Mouse (Mus musculus) lung, postnatal 0 days (tissue): ENCODE results near the gene Lyrm4. TPM values are rescaled to one million over a fixed set of nuclear protein-coding genes. Genes with fewer than 3 reads are reported as not detected.

ENCODE experiments used
- ATAC-seq: fragments of 200-750 bp; cut with Nextera tagmentation; 2 replicates; pipeline ENCODE4 v1.8.0; 2017; ENCODE audit warnings: moderate library complexity
- DNase-seq: peaks from one replicate; pipeline ENCODE4 v3.0.0-alpha.2; 2016; ENCODE audit warnings: low spot score
- H3K27ac ChIP-seq: fragments of 300-500 bp; sonication (generic); 2 replicates; pipeline ENCODE4 v1.5.1; 2014; ENCODE audit warnings: antibody characterized with exemption, mild to moderate bottlenecking, low read length, mixed read lengths
- H3K27me3 ChIP-seq: fragments of 300-500 bp; sonication (generic); replicated peaks from 2 replicates; pipeline ENCODE4 v1.6.1; 2014; ENCODE audit warnings: low read length, mixed read lengths; ENCODE audit not compliant: insufficient read depth
- H3K36me3 ChIP-seq: fragments of 300-500 bp; sonication (generic); 2 replicates; pipeline ENCODE4 v1.6.1; 2014; ENCODE audit warnings: low read length, mixed read lengths; ENCODE audit not compliant: insufficient read depth
- H3K4me1 ChIP-seq: fragments of 300-500 bp; sonication (generic); 2 replicates; pipeline ENCODE4 v1.6.1; 2014; ENCODE audit warnings: antibody characterized with exemption, low read depth, low read length, mixed read lengths; ENCODE audit not compliant: insufficient read depth
- H3K4me2 ChIP-seq: fragments of 300-500 bp; sonication (generic); replicated peaks from 2 replicates; pipeline ENCODE4 v1.6.1; 2014; ENCODE audit warnings: low read depth, mild to moderate bottlenecking, low read length, moderate library complexity, mixed read lengths
- H3K4me3 ChIP-seq: fragments of 300-500 bp; sonication (generic); 2 replicates; pipeline ENCODE4 v1.5.1; 2014; ENCODE audit warnings: low read depth, low read length
- H3K9ac ChIP-seq: fragments of 300-500 bp; sonication (generic); replicated peaks from 2 replicates; pipeline ENCODE4 v1.6.1; 2014; ENCODE audit warnings: low read depth, mild to moderate bottlenecking
- H3K9me3 ChIP-seq: fragments of 300-500 bp; sonication (generic); 2 replicates; pipeline ENCODE4 v1.6.1; 2016; ENCODE audit warnings: low read length, mixed read lengths
- CTCF ChIP-seq: IDR thresholded peaks from 2 replicates; pipeline ENCODE4 v1.5.1; 2016; ENCODE audit warnings: antibody characterized with exemption, mild to moderate bottlenecking
- EP300 ChIP-seq: IDR thresholded peaks from 2 replicates; pipeline ENCODE4 v1.6.1; 2016; ENCODE audit warnings: antibody characterized with exemption, mild to moderate bottlenecking, control low read depth
- WGBS: fragments of 180-500 bp; shearing (Covaris S2); extraction: QIAGEN DNeasy Blood & Tissue Kit; methylation state at CpG from one replicate; pipeline ENCODE4 v1.1.7; 2014; 5-methylcytosine and 5-hydroxymethylcytosine counted together
- polyA plus RNA-seq: library from polyadenylated mRNA; unstranded; fragments of >200 nt; fragmentation: Nextera tagmentation; extraction: Ambion mirVana; gene quantifications from 2 replicates; pipeline ENCODE4 v1.2.1, GENCODE M21; 2015

Lyrm4 gene
- polyA plus RNA-seq, 1 experiment from 2014 or later, result 26.7 TPM

GRCm38 (mm10) chr13:35968719-35969430 is 148.5 kb downstream of the Lyrm4 start:
- TF ChIP-seq EP300 (no peak), CTCF (no peak)
- Histone ChIP-seq H3K4me2 (peak overlapping the region; percentile 99), H3K27me3 (peaks cover 11% of the 10 kb centered on the region; the same call in 1 of the 2 replicates), H3K36me3 (no peaks in the 10 kb centered on the region), H3K4me3 (peak overlapping the region; percentile 50), H3K9me3 (no peaks in the 10 kb centered on the region), H3K9ac (0 out of 2 replicates have a peak overlapping the region, but pooled peaks have one; percentile 12), H3K4me1 (peaks cover 4% of the 10 kb centered on the region; the same call in 1 of the 2 replicates), H3K27ac (no peak overlapping the region)
- WGBS, result under 1% methylated on average over 55 of the region's 57 CpGs
- ATAC-seq (peak; percentile 65), DNase-seq (peak; percentile 36)

- Histone ChIP-seq H3K9me3 (no peaks in the 10 kb centered on the region), H3K4me2 (peak overlapping the region; percentile 99), H3K4me1 (peaks cover 4% of the 10 kb centered on the region; the same call in 1 of the 2 replicates), H3K4me3 (peak overlapping the region; percentile 50), H3K27ac (no peak overlapping the region), H3K36me3 (no peaks in the 10 kb centered on the region), H3K27me3 (peaks cover 11% of the 10 kb centered on the region; the same call in 1 of the 2 replicates), H3K9ac (0 out of 2 replicates have a peak overlapping the region, but pooled peaks have one; percentile 12)
- TF ChIP-seq CTCF (no peak), EP300 (no peak)
- ATAC-seq (peak; percentile 43), DNase-seq (peak; percentile 22)
- WGBS, result under 1% methylated on average over 38 of the region's 38 CpGs
Observed at GRCm38 (mm10) chr13:35968131-35968718, 149.1 kb downstream of the Lyrm4 start.

GRCm38 (mm10) chr13:35967690-35968089 is 149.6 kb downstream of the Lyrm4 start:
- ATAC-seq, result no peak
- no peak for DNase-seq
- Histone ChIP-seq H3K9ac (no peak overlapping the region), H3K9me3 (no peaks in the 10 kb centered on the region), H3K4me1 (peaks cover 4% of the 10 kb centered on the region; the same call in 1 of the 2 replicates), H3K4me2 (peak overlapping the region; percentile 99), H3K27ac (no peak overlapping the region), H3K4me3 (peak overlapping the region; percentile 50), H3K36me3 (no peaks in the 10 kb centered on the region), H3K27me3 (peaks cover 11% of the 10 kb centered on the region; the same call in 1 of the 2 replicates)
- TF ChIP-seq EP300 (no peak), CTCF (no peak)
- 9% methylated on average over 14 of the region's 15 CpGs for WGBS

- Histone ChIP-seq H3K27ac (no peak overlapping the region), H3K9ac (no peak overlapping the region), H3K4me2 (no peak overlapping the region), H3K4me1 (peaks cover 4% of the 10 kb centered on the region; the same call in 1 of the 2 replicates), H3K4me3 (no peak overlapping the region), H3K27me3 (0 out of 2 replicates have a peak, but pooled peaks cover 4% of the 10 kb centered on the region), H3K36me3 (no peaks in the 10 kb centered on the region), H3K9me3 (no peaks in the 10 kb centered on the region)
- WGBS, result 82% methylated on average over 4 of the region's 4 CpGs
- TF ChIP-seq EP300 (no peak), CTCF (no peak)
- ATAC-seq, result no peak
- no peak for DNase-seq
Observed at GRCm38 (mm10) chr13:35963583-35963982, 153.7 kb downstream of the Lyrm4 start.

GRCm38 (mm10) chr13:35959391-35960067 is 157.8 kb downstream of the Lyrm4 start:
- DNase-seq, result no peak
- Histone ChIP-seq H3K36me3 (no peaks in the 10 kb centered on the region), H3K27ac (no peak overlapping the region), H3K27me3 (no peaks in the 10 kb centered on the region), H3K4me3 (no peak overlapping the region), H3K9me3 (no peaks in the 10 kb centered on the region), H3K4me2 (no peak overlapping the region), H3K9ac (no peak overlapping the region), H3K4me1 (no peaks in the 10 kb centered on the region)
- no peak for ATAC-seq
- no peak for TF ChIP-seq EP300
- TF ChIP-seq CTCF, result no peak
- 57% methylated on average over 12 of the region's 12 CpGs for WGBS

GRCm38 (mm10) chr13:35958539-35958938 is 158.8 kb downstream of the Lyrm4 start, which contains the start of gene Ppp1r3g:
TSS of gene Ppp1r3g (plus strand) at chr13:35958839.
- H3K4me1 ChIP-seq, result no peaks in the 10 kb centered on the region
- H3K9ac ChIP-seq, result no peak within 1 kb of the TSS
- TF ChIP-seq CTCF (no peak), EP300 (no peak)
- no peak within 1 kb of the TSS for H3K4me2 ChIP-seq
- H3K9me3 ChIP-seq, result no peaks in the 10 kb centered on the region
- H3K27me3 ChIP-seq, result no peaks in the 10 kb centered on the region
- no peaks in the 10 kb centered on the region for H3K36me3 ChIP-seq
- H3K27ac ChIP-seq, result no peak within 1 kb of the TSS
- WGBS, result 89% methylated on average over 1 of the region's 1 CpGs
- ATAC-seq, result no peak
- no peak within 1 kb of the TSS for H3K4me3 ChIP-seq
- no peak for DNase-seq
